Mouse (Mus musculus) neutrophil, adult 5-6 weeks (primary cell): ENCODE measurements around the gene Ccz1. TPM values are rescaled to one million over a fixed set of nuclear protein-coding genes. Genes with fewer than 3 reads are reported as not detected.
A peak's percentile ranks its signal among the peaks of the same experiment; 100 is the strongest.

Experiments
- ATAC-seq: fragments of 151-379, 151-347 bp; 2 replicates; pipeline ENCODE4 v1.8.0; 2017; ENCODE audit warnings: mild to moderate bottlenecking, moderate TSS enrichment; ENCODE audit not compliant: insufficient number of reproducible peaks, poor library complexity, low FRiP score, severe bottlenecking; ENCODE audit errors: extremely low read depth
- total RNA-seq: library from RNA; stranded (forward); fragments of 200-1000 nt; gene quantifications from 2 replicates; pipeline ENCODE4 v1.2.3, GENCODE M21; 2017

Ccz1 gene
- total RNA-seq, 1 experiment from 2014 or later, result 83.2 TPM

DNA sequence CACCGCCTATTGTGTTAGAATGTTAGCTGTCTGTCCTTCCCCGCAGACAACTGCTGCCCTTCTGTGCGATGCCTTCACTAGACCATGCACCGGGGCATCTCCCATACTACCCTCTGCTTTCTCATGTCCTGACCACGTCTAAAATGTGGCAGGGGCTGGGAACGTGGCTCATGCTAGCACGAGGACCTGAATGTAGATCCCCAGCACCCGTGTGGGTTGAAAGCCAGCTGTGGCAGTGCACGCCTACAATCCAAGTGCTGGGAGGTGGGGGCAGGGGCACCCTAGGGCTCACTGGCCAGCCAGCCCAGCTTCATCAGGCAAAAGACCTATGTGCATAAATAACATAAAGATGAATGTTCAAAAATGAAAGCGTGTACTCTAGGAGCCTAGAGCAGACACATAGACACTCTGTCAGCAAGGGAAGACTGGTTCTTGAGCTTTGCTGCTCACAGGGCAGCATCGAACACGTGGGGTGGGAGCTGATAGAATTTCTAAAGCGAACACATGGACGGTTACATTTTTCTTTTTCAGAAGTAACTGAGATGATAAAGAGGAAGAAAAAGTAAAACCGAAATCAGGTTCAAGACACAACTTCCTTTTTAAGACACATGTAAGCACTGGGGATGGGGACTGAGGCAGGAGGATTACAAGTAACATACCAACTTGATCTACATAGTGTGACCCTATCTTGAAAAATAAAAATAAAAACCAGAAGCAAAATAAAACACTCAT, 12.1 kb downstream of the Ccz1 start:
- peak; percentile 60 for ATAC-seq

DNA sequence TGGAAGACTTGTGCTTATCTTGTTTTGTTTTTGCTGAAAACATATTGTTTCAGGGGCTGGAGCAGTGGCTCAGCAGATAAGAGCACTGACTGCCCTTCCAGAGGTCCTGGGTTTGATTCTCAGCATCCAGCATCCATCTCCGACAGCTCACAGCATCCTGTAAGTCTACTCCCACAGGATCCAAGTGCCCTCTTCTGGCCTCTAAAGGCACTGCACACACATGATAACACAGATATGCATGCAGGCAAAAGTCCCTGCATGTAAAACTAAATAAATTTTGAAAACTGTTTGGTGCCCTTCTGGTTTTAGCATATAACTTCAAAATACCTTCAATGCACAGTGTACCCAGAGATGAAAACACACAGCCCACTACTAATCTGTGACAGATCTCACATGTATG, 15.3 kb downstream of the Ccz1 start:
- ATAC-seq, result no peak

DNA sequence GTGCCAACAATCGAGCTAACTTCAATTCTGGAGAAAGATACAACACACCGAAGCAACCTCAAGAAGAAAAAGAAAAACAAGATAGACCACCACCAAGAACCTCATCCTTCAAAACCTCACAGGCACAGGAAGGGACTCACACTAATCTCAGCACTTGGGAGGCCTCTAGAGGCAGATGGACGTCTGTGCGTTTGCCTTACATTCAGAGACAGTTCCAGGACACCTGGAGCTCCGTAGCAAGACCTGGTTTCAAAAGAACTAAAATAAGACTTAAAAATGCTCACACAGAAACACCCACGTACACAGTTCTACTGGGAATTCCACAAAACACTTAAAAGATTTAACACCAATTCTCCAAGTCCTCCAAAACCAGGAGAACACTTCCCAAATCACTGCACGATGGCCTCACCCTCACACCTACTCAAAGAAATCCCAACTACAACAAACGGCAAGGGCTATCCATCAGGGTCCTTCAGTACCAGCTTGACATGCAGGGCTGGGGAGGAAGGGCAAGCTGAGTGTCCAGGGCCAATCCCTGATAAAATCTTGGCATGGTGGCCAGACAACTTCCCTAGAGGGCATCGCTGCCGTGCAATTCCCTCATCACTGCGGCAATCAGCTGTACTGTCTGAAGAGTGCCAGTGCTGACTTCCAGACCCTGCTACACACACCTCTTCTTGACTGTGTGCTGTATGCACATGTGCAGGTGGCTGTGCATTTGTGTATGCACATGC, 19.9 kb downstream of the Ccz1 start:
- ATAC-seq, result no peak

DNA sequence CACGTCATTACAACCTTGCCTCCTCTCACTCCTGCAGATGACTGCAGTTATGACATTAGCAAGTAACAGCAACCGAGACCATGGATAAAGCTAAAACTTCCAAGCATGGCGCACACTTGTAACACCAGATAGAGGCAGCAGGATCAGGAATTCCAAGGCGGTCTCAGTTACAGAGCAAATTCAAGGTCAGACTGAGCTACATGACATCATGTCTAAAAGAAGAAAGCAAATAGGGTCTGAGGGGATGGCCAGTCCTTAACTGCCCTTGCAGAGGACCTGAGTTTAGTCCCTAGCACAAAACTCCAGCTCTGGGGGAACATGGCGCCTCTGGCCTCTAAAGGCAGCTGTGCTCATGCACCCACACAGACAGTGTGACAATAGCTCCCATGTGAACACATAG, 20.8 kb downstream of the Ccz1 start:
- no peak for ATAC-seq

DNA sequence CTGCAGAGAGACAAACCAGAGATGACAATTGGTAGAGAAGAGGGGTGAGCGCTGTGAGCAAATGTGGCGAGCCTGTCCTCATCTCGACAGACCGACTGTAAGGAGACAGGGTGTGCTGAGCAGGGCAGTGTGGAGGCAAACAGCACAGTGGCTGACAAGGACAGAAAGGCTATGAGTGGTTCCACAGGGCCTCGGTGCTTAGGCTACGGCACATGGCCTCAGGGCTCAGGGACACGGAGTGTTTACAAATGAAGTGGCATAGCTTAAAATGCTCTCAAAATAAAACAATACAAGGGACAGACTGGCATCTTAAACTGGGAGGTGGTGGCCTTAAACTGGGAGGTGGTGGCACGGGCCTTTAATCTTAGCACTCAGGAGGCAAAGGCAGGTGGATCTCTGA, 21.4 kb downstream of the Ccz1 start:
- ATAC-seq, result no peak

DNA sequence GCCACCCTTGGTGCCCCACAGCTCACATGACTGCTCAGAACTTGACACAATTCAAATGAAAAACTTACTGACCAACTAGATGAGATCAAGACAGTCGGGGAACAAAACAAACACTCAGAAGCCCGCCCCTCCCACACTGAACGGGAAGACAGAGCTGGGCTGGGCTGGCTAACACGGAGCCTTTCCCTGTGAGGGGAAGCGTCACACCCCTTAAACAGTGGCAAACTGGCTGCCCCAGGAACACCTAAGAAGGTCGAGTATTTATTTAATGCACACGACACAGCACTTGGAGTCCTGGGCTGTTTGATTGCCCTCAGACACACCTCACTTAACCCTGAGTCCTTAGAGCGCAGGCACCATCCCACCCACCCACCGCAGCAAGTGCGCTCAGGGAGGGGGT, 22.0 kb downstream of the Ccz1 start:
- ATAC-seq, result no peak

DNA sequence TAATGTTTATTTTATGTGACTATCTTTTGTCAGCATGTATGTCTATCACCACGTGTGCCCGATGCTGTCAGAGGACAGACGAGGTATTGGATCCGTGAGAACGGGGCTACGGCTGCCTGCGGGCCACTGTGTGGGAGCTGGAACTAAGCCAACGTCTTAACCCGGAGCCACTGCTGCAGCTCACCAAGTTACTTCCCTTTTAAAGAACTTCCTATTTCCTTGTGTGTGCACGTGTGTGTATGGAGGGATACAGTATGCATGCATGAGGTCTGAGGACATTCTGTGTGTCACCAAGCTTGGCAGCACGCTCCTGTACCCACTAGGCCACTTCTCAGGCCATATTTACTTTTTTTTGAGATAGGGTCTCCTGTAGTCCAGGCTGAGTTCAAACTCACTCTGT, 24.6 kb downstream of the Ccz1 start:
- peak; percentile 76; the same call in 1 of the 2 replicates for ATAC-seq

DNA sequence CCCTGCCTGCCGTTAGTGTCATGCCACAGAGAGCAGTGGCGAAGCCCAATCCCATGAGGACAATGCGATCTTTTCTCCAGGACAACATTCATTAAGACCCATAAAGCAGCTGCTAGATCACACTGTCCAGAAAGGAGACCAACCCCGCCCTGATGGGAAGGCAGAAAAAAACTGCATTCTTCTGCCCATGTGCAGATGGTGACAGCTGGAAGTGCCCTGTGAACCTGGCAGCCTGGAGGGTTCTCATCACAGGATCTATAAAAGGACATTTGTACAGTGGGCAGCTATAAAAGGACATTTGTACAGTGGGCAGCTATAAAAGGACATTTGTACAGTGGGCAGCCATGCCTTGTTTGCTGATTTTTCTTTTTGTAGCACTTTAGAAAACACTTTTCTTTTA, 25.6 kb downstream of the Ccz1 start:
- no peak for ATAC-seq

DNA sequence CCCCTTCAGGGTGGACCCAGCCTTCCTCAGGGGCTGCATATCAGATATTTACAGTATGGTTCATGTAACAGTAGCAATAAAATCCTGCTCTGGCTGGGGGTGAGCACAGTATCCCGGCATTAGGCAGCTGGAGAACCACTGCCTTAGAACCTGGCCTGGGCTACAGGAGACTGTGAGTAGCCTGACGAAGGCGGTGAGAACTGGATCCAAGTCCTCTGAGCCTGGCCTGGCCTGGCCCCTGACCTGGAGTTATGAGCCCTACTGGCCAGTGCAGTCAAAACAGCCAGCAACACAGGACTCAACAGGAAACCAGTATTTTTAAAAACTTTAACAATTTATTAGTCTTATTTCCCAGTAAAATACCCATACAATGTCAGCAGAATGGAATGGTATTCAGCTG, 27.1 kb downstream of the Ccz1 start:
- no peak for ATAC-seq

DNA sequence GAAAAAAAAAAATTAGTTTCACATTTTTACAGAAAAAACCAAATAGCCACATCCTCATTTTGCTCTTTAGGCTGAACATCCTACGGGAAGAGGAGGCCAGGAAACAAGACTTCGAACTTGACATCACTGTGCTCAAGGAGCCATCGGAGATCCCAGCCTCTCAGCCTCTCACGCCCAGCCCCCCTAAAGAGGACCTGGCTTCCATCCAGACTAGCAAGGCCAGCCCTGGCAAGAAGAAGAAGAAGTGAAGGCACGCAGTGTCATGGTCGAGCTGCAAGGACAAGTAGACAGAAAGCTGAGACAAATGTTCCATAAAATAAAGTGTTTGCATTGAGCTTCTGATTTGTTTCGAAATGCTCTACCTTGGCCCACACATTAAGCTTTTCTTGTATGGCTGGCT, 29.3 kb downstream of the Ccz1 start:
- ATAC-seq, result no peak

DNA sequence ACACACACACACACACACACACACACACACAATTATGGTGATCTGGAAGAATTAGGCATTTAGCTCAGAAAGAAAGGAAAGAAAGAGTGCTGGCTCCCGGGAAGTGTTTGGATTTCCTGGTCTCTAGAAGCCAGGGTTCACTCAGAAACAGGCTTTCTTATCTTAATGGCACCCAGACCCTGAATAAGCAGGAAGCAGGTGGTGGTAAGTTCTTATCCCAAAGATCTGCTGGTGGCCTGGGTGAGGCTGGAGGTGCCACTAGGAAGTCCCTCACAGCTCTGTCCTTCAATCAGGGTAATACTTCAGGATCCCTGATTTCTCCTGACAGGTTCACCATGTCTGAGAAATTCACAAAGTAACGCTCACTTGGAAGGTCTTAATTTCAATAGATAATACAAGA, 32.3 kb downstream of the Ccz1 start:
- ATAC-seq, result no peak

DNA sequence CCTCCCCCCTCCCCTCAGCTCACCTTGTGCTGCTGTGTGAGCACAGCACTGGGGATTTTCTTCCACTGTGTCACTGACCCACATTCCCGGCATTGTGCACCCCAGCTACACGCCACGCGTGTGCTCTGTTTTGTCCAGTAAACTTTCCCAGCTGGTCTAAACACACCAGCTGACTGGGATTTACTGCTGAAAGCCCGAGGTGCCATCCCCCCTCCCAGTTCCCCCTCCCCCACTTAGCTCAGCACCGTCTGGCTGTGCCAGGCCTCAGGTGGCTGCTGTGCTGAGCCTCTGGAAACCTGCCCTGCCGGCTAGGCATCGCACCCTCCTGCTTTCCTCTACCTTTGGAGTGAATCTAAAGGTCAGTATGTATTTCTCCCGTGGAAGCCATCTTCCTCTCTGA, 33.8 kb downstream of the Ccz1 start:
- no peak for ATAC-seq

DNA sequence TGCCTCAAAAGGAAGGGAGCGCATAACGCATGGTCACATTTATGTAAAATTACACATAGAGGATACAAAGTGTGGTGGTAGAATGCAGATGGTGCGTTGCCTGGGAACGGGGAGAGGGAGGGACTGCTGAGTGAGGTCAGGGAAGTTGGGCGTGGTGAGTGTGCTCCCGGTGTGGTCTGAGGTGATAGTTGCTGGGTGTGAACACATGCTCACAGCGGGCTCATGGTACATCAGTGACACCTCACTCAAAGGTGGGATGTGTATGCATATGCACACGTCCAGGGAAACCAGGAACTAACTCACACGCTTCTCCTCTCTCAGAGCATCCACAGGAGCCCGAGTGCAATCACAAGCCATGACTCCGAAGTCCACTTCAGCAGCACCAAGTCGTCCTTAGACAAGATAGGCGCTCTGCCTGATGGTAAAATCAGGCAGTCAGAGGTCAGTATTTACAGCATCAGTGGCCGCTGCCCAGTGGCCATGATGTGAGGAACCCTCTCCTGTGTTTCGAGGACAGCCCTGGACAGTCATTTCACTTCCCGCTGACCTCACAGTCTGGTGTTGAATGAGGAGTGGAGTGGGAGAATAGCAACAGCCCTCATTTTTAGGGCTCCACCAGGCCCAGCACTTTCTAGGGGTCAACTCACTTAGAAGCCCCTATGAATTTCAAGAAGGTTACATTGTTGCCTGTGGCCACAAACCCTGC, 37.8 kb downstream of the Ccz1 start:
- no peak for ATAC-seq

DNA sequence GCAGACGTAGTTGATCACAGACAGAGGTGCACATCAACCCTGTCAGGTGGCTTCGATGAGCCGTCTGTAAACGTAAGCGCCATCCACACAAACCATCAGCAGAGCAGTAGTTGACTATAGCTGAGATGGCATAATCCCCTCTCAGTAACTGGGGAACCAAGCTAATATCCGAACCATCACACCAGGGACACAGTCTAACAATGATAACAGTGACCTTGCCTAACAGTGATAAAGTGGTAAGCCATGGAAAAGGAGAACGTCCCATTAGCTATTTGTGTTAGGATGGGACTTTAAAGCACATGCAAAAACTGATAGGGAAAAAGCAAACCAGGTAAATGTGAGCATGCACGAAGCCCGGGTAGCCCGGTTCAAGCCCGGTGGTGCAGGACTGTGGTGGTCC, 38.4 kb downstream of the Ccz1 start:
- ATAC-seq, result no peak

DNA sequence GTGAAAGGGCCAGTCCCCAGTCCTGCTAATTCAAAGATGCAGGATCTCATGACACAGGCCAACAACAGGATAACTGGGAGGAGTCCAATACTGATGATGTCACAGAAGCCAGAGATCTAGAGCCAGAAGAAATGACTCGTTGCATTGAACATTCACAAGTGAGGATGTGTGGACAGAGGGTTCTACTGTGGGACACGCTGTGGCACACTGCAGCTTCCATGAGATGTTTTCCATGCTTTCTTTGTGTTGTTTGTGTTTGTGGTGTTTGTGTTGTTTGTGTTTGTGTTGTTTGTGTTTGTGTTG, 39.1 kb downstream of the Ccz1 start:
- ATAC-seq, result no peak

DNA sequence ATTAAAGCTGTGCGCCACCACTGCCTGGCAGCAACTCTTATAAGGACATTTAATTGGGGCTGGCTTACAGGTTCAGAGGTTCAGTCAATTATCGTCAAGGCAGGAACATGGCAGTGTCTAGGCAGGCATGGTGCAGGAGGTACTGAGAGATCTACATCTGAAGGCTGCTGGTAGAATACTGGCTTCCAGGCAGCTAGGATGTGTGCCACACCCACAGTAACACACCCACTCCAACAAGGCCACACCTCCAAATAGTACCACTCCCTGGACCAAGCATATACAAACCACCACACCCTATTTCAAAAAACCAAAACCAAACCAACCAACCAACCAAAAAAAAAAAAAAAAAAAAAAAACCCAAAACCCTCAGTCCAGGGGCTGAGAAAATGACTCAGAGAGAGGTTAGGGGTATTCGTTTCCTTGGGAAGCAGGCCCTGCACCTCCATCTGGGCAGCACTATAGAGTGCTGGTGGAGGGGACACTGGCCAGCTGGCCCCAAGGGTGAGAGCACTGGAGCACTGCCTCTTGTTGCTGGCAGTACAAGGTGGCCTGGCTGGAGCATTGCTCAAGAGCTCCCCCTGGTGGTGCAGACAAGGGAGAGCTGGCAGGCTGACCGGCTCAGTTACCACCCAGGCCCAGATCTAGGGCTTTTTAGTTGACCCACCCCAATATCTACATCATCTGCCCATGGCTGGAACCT, 39.6 kb downstream of the Ccz1 start:
- ATAC-seq, result peak; percentile 88

DNA sequence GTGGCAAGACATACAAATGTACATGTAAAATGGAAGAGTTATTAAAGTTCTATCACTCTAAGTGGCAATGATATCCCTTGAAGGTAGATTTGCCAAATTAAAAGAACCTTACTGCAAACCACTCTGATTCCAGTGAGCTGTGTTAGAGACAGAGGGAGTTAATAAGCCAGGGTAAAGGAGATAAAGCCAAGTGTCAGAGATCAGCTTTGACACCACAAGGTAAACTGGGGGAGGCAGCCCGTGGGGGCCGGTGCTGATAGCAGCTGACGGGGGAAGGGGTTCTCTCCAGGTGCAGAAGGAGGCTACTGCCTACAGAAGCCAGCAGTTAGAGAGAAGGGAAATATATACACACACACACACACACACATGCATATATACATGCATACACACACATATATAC, 42.0 kb downstream of the Ccz1 start:
- ATAC-seq, result no peak

DNA sequence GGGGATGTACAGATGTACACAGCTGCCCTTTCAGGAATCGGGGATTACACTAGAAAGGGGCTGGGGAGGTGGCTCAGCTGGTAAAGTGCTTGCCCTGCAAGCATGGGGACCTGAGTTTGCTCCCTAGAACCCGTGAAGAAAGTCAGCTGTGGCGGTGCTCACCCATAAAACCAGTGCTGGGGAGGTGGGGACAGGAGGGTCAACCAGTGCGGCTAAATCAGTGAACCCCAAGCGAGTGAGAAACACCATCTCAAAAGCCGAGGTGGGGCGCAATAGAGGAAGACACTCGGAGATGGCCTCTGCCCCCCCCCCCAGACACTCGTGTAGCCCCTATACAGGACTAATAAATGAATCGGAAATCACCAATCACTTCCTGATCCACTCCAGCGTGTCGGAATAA, 48.0 kb downstream of the Ccz1 start:
- no peak for ATAC-seq

DNA sequence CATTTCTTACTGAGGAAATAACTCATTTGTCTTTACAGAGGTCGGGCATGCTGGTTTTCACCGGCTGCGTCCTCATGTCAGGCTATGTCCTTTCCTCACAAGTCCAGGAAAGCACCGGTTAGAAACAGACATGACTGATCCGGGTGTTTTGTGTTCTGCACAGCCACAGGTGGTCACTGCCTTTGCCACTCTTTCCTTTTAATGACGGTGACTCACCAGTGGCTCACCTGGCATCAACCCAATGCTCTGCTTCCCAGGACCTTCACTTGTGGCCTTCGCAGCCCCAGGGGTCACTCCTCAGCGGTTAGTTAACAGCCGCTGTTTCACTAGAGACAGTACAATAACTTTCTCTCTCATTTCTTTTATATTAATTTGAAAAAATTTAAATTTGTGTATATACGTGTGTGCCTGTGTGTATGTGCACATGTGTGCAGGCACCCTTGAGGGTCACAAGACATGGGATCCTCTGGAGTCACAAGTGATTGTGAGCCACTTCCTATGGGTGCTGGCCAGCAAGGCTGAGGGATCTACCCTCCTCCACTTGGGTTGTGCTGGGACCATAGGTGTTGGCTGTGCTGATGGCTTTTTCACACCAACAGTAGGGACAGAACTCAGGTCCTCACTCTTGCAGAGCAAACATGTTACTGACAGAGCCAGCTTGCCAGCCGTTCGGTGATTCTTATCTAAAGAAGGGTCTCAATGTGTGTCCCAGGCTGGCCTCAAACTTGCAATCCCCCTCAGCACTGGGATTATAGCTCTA, 48.9 kb downstream of the Ccz1 start:
- no peak for ATAC-seq
